Mouse (Mus musculus): ENCODE measurements around the gene Gm10188. TPM values are rescaled to one million over a fixed set of nuclear protein-coding genes. Genes with fewer than 3 reads are reported as not detected.

Gene Gm10188
- polyA plus RNA-seq, 2 experiments = not detected

DNA sequence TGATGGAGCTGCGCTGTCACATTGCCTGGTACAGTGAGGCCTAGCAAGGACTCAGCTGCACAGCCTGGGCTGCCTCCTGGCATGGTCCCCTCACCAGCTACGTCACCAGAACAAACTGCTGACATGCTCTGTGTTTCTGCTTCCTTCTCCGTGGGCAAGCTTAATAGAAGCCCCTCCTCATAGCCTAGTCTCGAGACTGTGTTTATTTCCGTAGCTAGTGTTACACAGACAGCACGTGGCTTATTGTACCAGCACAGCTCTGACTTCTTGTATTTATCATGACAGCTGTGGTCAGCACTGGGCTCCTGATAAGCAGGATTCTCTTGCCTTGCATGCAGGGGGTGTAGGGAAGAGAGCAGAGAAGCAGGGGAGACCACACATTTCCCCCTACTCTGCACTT, 16.6 kb upstream of the Gm10188 start:
- WGBS (ENCODE audit: insufficient replicate concordance) = 16% methylated on average over 6 of the region's 6 CpGs
- Histone ChIP-seq H3K4me1 (replicated peaks; ENCODE audit: control insufficient read depth in 2 of 2, insufficient read depth in 2 of 2, low read length in 1 of 2) (peaks cover 0 to 15% of the 10 kb centered on the region in 2 experiments; a peak in 3 of 4 replicates), H3K36me3 (replicated peaks; ENCODE audit: control insufficient read depth, insufficient read depth, low read depth) (no peaks in the 10 kb centered on the region), H3K27ac (no peak overlapping the region), H3K4me3 (ENCODE audit: insufficient read depth in 1 of 2, low read depth in 2 of 2, low read length in 2 of 2) (no peak overlapping the region), H3K9ac (replicated peaks) (no peak overlapping the region), H3K4me2 (ENCODE audit: low read depth) (no peak overlapping the region), H3K27me3 (ENCODE audit: control insufficient read depth, insufficient read depth, low read length) (no peaks in the 10 kb centered on the region), H3K9me3 (ENCODE audit: control insufficient read depth, low read length) (no peaks in the 10 kb centered on the region)
- TF ChIP-seq CTCF (IDR thresholded peaks at IDR 0.05; ENCODE audit: low read depth) = no peak
- TF ChIP-seq EP300 (IDR thresholded peaks at IDR 0.05; ENCODE audit: low read depth) = no peak
- ATAC-seq (ENCODE audit: insufficient read depth) (peak; percentile 65), DNase-seq (ENCODE audit: low read depth in 3 of 3, low spot score in 3 of 3) (no peak)

GRCm38 (mm10) chr1:132245010-132245409, 15.4 kb upstream of the Gm10188 start:
- no peak for TF ChIP-seq EP300 (IDR thresholded peaks at IDR 0.05; ENCODE audit: low read depth)
- no peak for TF ChIP-seq CTCF (IDR thresholded peaks at IDR 0.05; ENCODE audit: low read depth)
- H3K9me3 ChIP-seq (ENCODE audit: control insufficient read depth, low read length) = no peaks in the 10 kb centered on the region
- DNase-seq (ENCODE audit: low read depth in 3 of 3, low spot score in 3 of 3) (no peak), ATAC-seq (ENCODE audit: insufficient read depth) (peak; percentile 59; the same call in 1 of the 2 replicates)
- H3K36me3 ChIP-seq (replicated peaks; ENCODE audit: control insufficient read depth, insufficient read depth, low read depth) = no peaks in the 10 kb centered on the region
- H3K27me3 ChIP-seq (ENCODE audit: control insufficient read depth, insufficient read depth, low read length) = no peaks in the 10 kb centered on the region
- 29% methylated on average over 5 of the region's 5 CpGs for WGBS (ENCODE audit: insufficient replicate concordance)
- H3K4me2 ChIP-seq (ENCODE audit: low read depth) = no peak overlapping the region
- no peak overlapping the region for H3K27ac ChIP-seq
- no peak overlapping the region for H3K4me3 ChIP-seq (ENCODE audit: insufficient read depth in 1 of 2, low read depth in 2 of 2, low read length in 2 of 2)
- H3K9ac ChIP-seq (replicated peaks) = no peak overlapping the region
- peaks cover 0 to 15% of the 10 kb centered on the region in 2 experiments; a peak in 3 of 4 replicates for H3K4me1 ChIP-seq (replicated peaks; ENCODE audit: control insufficient read depth in 2 of 2, insufficient read depth in 2 of 2, low read length in 1 of 2)

DNA sequence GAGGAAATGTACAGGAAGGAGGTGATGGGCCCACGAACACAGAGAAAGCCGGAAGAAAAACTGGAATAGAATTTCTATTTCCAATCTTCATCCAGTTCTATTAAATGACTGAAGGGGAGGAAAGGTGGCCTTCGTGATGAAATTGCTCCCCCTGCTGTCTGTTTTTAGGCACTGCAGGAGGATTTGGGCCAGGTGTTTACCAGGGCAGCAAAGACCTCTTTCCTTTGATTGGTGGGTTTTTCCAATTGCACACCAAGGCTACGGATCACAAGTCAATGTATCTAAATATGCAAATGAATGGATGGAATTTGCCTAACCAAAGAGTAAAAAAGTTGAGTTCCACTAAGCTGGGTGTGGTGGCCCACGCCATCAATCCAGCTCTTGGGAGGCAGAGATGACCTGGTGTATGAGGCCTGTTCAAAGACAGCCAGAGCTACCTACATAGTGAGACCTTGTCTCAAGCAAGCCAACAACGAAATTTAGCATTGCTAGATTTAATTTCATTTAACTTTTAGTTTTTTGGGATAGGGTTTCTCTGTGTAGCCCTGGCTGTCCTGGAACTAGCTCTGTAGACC, 8.1 kb upstream of the Gm10188 start:
- 13% methylated on average over 6 of the region's 6 CpGs for WGBS (ENCODE audit: insufficient replicate concordance)
- no peaks in the 10 kb centered on the region for H3K9me3 ChIP-seq (ENCODE audit: control insufficient read depth, low read length)
- H3K9ac ChIP-seq (replicated peaks) = no peak overlapping the region
- no peaks in the 10 kb centered on the region for H3K36me3 ChIP-seq (replicated peaks; ENCODE audit: control insufficient read depth, insufficient read depth, low read depth)
- no peak overlapping the region for H3K4me3 ChIP-seq (ENCODE audit: insufficient read depth in 1 of 2, low read depth in 2 of 2, low read length in 2 of 2)
- peaks cover 3% of the 10 kb centered on the region for H3K27me3 ChIP-seq (ENCODE audit: control insufficient read depth, insufficient read depth, low read length)
- H3K27ac ChIP-seq = no peak overlapping the region
- DNase-seq (ENCODE audit: low read depth in 3 of 3, low spot score in 3 of 3) (peak in 1 of 3 experiments; percentile 26), ATAC-seq (ENCODE audit: insufficient read depth) (no peak)
- no peak overlapping the region for H3K4me2 ChIP-seq (ENCODE audit: low read depth)
- TF ChIP-seq CTCF (IDR thresholded peaks at IDR 0.05; ENCODE audit: low read depth) = peak; percentile 91
- TF ChIP-seq EP300 (IDR thresholded peaks at IDR 0.05; ENCODE audit: low read depth) = no peak
- H3K4me1 ChIP-seq (replicated peaks; ENCODE audit: control insufficient read depth in 2 of 2, insufficient read depth in 2 of 2, low read length in 1 of 2) = no peaks in the 10 kb centered on the region

DNA sequence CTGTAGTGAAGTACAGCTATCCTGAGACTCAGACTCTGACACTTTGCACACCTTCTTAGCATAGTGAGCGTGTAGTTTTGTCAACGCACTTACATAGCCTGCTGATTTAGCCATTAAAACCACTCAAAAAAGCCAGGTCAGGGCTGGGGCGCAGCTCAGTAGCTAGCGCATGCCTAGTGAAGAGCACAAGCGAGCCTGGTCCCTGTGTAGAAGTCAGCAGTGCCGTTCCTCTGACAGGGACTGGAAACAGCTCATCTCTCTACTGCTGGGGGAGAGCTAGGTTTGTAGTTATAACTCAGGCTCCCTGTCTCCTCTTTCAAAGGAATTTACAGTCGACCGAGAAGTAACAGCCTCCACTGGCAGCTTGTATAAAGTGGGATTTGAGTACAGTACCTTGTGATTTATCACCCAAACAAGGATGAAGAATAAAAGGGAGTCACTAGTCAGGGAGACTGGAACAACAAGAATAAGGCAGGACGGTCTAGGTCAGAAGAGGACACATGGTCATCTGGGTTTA, 5.2 kb upstream of the Gm10188 start:
- peaks cover 3% of the 10 kb centered on the region for H3K27me3 ChIP-seq (ENCODE audit: control insufficient read depth, insufficient read depth, low read length)
- no peak overlapping the region for H3K27ac ChIP-seq
- H3K4me2 ChIP-seq (ENCODE audit: low read depth) = no peak overlapping the region
- DNase-seq (ENCODE audit: low read depth in 3 of 3, low spot score in 3 of 3) (no peak), ATAC-seq (ENCODE audit: insufficient read depth) (no peak)
- H3K9me3 ChIP-seq (ENCODE audit: control insufficient read depth, low read length) = no peaks in the 10 kb centered on the region
- WGBS (ENCODE audit: insufficient replicate concordance) = 59% methylated on average over 9 of the region's 9 CpGs
- TF ChIP-seq EP300 (IDR thresholded peaks at IDR 0.05; ENCODE audit: low read depth) (no peak), CTCF (IDR thresholded peaks at IDR 0.05; ENCODE audit: low read depth) (no peak)
- H3K4me3 ChIP-seq (ENCODE audit: insufficient read depth in 1 of 2, low read depth in 2 of 2, low read length in 2 of 2) = no peak overlapping the region
- no peaks in the 10 kb centered on the region for H3K36me3 ChIP-seq (replicated peaks; ENCODE audit: control insufficient read depth, insufficient read depth, low read depth)
- H3K9ac ChIP-seq (replicated peaks) = no peak overlapping the region
- no peaks in the 10 kb centered on the region for H3K4me1 ChIP-seq (replicated peaks; ENCODE audit: control insufficient read depth in 2 of 2, insufficient read depth in 2 of 2, low read length in 1 of 2)

DNA sequence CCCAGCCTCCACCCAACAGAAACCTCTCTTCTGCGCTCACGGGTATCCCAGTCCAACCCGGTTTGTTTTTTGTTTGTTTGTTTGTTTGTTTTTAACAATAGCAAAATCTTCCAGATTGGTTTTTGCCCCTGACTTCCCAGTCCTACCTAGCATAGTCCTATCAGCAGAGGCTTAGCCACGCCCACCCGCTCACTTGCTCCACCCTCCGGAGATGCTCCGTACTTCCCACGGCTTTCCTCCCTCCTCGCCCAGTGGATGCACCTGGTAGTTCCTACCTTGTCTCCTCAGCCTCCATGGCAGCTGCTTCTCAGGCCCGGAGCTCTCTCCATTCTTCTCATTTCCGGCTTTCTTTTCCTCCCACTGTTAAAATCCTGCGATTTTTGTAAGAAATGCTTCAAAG, 4.0 kb upstream of the Gm10188 start:
- Histone ChIP-seq H3K4me3 (ENCODE audit: insufficient read depth in 1 of 2, low read depth in 2 of 2, low read length in 2 of 2) (no peak overlapping the region), H3K9me3 (ENCODE audit: control insufficient read depth, low read length) (no peaks in the 10 kb centered on the region), H3K27ac (no peak overlapping the region), H3K36me3 (replicated peaks; ENCODE audit: control insufficient read depth, insufficient read depth, low read depth) (no peaks in the 10 kb centered on the region), H3K4me2 (ENCODE audit: low read depth) (no peak overlapping the region), H3K4me1 (replicated peaks; ENCODE audit: control insufficient read depth in 2 of 2, insufficient read depth in 2 of 2, low read length in 1 of 2) (no peaks in the 10 kb centered on the region), H3K27me3 (ENCODE audit: control insufficient read depth, insufficient read depth, low read length) (peaks cover 3% of the 10 kb centered on the region), H3K9ac (replicated peaks) (no peak overlapping the region)
- no peak for TF ChIP-seq EP300 (IDR thresholded peaks at IDR 0.05; ENCODE audit: low read depth)
- TF ChIP-seq CTCF (IDR thresholded peaks at IDR 0.05; ENCODE audit: low read depth) = peak; percentile 47
- 16% methylated on average over 12 of the region's 12 CpGs for WGBS (ENCODE audit: insufficient replicate concordance)
- no peak for DNase-seq (ENCODE audit: low read depth in 3 of 3, low spot score in 3 of 3)
- no peak for ATAC-seq (ENCODE audit: insufficient read depth)

Measured in liver, embryonic 14.5 days (tissue).